Mouse (Mus musculus) cerebellum, adult 2 months (tissue): Measurements from ENCODE around the gene Bbc3.

Experiments used
- CTCF ChIP-seq: fragments of 200-500 bp; IDR thresholded peaks from 2 replicates; pipeline ENCODE4 v1.5.1; 2011; ENCODE audit warnings: low read depth, mild to moderate bottlenecking, control low read depth, low read length, moderate library complexity, borderline replicate concordance; ENCODE audit not compliant: insufficient read depth
- POLR2A ChIP-seq: fragments of 200-500 bp; IDR thresholded peaks from 2 replicates; pipeline ENCODE4 v1.6.1; 2011; ENCODE audit warnings: low read length, control low read depth, borderline replicate concordance; ENCODE audit not compliant: insufficient read depth

GRCm38 (mm10) chr7:16364901-16365500, 56.8 kb downstream of the Bbc3 start:
- TF ChIP-seq CTCF (no peak), POLR2A (no peak)
